Mouse (Mus musculus) B cell, adult 2 months (primary cell): ENCODE results near the gene Olfr1222.
"Not testable (repeated sequence)": the region's sequence is repeated elsewhere in the genome, so short reads cannot be mapped to it uniquely, and the experiment has no call there.

Experiments
- DNase-seq, 2 experiments: peaks; one replicate each; pipeline ENCODE4 v3.0.0; 2022

The Olfr1222 gene

DNA sequence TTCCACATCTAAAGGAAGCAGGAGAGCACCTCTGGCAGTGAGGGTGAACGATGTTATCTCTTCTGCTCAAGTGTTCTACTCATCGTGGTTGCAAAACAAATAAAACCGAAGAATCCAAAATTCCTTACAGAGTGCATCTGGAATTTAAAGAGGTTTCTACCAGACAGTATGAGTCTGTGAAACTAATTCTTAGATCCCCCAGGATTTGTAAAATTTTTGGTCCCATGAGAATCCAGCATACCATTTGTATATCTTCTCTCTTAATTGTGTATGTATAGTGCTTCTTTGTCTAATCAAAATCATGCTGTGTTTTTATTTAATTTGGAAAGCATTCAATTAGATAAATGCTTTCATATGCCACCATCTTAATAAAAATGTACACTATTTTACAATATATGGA lies at the start of gene Olfr1222:
Gene Olfr1222, minus strand, starts transcription at position 101 of the 400 bp plus-strand sequence.
- no peak for DNase-seq

DNA sequence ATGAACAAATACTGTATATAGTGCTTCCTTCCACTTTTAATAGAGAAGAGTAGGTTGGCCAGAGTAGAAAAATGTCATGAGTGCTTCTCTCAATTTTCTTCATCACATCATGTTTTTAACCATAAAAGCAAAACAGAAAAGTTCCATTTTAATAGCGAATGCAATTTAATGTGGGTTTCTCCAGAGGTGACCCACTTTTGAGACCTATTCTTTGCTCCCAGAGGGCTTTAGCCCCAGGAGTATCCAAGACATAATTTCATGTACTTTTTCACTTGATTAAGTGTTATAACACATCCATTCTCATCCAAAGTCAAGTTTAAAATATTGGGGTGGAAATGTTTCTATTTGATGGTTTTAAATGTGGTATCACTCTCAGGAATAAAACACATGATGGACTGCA lies 41.7 kb upstream of the Olfr1222 start, which contains the start of gene Olfr1225:
Gene Olfr1225, minus strand, starts transcription at position 101 of the 400 bp plus-strand sequence.
- no peak for DNase-seq

DNA sequence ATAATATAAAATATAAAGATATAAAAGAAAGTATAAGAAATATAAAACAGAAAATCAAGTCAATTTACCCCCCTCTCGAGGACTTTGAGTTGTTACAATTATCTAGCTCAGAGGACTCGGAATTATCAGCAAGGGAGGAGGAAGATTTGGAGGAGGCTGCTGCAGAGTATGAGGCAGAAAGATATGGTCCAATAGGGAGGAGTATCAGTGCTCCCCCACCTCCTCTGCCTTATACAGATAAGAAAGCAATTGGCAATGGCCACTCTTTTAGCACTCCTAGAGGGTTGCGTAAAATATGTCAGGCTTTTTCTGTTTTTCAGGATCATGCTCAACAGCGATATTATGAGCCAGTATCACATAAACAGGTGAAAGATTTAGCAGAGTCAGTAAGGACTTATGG lies 31.9 kb upstream of the Olfr1222 start:
- DNase-seq, result not testable (repeated sequence)

DNA sequence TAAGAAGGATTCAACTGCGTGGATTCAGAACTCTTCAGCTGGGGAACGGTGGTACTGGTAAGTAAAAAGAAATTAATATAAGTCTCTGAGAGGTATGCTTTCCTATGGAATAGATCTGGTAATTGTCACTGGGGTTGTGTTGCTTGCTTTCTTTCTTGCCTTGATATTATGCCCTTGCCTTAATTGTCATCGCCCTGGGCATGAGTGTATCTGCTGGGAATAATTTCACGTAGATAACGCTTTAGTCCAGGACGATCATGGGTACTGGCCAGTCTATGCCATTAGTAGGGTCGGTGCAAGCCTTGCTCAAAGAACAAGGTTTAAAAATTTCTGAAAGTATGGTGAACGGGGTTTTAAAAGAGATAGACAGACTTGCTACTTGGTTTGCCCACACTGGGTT lies 31.1 kb upstream of the Olfr1222 start, which contains the start of gene Olfr1224-ps1:
Gene Olfr1224-ps1, minus strand, starts transcription at position 101 of the 400 bp plus-strand sequence.
- not testable (repeated sequence) for DNase-seq

DNA sequence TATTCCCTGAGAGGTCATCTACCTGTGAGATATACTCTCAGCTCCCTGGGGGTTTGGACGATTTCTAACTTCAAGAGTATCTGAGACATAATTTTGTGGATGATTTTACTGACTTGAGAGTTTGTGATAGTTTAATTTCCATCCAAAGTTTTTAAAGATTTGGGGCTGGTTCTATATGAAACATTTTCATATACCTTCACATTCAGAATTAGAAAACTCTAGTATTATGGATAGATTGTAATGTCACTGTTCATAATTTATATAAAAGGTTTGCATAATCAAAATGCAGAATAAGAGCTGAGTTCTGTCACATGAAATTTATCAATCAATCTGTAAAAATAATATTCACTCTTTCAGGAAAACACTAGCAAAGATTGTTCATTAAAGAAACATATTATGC lies 18.6 kb upstream of the Olfr1222 start, which contains the start of gene Olfr1223:
Gene Olfr1223, minus strand, starts transcription at position 101 of the 400 bp plus-strand sequence.
- DNase-seq, result no peak

DNA sequence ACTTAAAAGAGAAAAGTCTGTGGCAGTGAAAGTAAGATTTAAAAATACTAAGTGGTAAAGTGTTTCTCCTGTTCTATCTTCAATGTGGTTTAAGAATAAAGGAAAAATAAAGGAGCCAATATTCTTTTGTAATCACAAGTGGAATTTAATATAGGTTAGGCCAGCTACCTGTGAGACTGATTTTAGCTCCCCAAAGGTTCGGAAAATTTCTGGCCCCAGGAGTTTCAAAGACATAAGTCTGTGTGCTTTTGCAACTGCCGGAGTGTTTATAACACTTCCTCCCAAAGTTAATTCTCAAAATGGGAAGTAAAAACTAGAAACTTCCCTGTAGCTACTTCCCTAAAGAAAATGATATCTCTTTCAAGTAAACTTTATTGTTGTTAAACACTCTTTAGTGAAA lies 15.7 kb downstream of the Olfr1222 start, which contains the start of gene Olfr1221:
Gene Olfr1221, minus strand, starts transcription at position 101 of the 400 bp plus-strand sequence.
- no peak for DNase-seq

DNA sequence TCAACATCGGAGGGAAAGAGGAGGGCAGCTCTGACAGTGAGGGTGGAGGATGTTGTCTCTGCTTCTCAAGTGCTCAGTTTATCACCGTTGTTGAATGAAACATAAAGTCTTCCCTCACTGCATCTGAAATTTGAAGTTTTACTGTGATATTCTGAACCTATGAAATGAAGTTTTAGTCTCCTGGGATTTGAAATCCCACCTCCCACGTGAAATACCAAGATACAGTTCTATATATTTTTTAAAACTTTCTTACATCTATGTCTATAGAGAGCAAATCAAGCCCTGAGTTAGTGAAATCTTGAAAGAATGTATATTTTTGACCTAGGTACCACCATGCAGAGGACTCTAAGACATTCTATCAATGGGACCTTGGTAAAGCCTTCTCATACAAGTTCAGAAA lies 26.1 kb downstream of the Olfr1222 start, which contains the start of gene Olfr1220:
Gene Olfr1220, minus strand, starts transcription at position 101 of the 400 bp plus-strand sequence.
- DNase-seq, result no peak

DNA sequence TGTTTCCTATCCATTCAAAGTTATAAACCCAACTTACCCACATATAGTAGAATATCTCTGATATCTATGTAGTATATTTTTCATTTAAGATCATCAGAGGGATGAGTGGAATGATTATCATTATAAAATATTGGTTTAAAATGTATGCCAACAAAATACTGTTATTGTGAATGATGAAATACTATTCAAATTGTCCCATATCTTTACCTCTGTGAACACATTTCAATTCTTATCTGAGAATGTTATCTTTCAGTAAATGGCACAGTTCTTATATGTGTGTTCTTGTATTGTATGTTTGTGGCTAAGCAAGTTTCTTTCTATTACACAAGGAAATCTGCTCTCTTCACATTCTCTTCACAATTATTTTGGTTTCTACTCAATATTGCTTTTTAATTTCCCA lies 27.2 kb downstream of the Olfr1222 start:
- no peak for DNase-seq

DNA sequence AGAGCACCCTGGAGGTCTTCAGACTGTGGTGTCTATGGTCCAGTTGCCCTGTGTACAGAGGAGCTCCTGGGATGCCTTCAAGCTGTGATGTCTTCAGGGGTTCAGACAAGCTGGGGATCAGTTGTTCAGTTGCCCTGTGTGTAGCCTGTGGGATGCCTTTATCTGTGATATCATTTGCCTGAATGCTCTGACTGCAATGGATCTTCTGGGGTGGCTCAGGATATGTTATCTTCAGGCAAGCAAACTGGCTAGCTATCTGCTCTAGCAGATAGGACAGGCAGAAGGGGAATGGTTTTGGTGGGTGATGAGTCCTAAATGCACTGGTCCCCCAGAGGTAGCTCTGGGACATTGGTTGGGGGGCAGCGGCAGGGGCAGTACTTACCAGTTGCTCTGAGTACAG lies 39.0 kb downstream of the Olfr1222 start:
- no peak for DNase-seq

DNA sequence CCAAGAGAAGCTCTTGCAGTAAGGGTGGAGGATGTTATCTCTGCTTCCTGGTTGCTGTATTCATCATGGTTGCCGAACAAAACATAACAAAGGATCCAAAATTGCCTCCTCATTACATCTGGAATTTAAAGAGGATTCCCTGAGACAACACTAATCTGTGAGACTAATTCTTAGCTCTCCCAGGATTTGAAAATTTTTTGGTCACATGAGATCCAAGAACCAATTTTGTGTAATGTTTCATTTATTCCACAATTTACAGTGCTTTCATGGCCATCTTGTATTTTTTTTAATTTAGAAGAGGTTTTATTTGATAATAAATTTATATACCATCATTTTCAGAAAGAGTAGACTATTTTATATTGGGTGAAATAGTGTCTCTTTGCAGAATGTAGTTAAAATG lies 49.4 kb downstream of the Olfr1222 start, which contains the start of gene Olfr1219:
Gene Olfr1219, minus strand, starts transcription at position 101 of the 400 bp plus-strand sequence.
- DNase-seq, result no peak

DNA sequence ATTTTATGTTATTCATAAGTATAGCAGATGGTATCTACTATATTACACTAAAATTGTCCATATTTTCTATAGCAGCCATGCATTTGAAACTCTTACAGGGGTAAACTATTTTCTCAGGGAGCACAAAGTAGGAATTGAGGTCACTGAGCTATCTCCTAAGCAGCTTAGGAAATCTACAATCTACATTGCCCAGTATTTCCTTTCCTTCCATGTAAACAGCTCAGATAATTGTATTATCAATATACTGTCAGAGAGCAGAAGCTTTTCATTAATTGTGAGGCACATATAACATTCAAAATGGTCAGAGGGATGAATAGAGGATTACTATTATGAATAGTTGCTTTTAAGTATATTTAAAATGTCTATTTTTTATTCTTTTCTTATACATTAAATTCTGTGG lies 51.4 kb downstream of the Olfr1222 start:
- no peak for DNase-seq
